Mouse (Mus musculus): ENCODE data around the gene Ndufa11. TPM values are rescaled to one million over a fixed set of nuclear protein-coding genes. Genes with fewer than 3 reads are reported as not detected.

Ndufa11 gene
- total RNA-seq, 1 experiment: 484 TPM

DNA sequence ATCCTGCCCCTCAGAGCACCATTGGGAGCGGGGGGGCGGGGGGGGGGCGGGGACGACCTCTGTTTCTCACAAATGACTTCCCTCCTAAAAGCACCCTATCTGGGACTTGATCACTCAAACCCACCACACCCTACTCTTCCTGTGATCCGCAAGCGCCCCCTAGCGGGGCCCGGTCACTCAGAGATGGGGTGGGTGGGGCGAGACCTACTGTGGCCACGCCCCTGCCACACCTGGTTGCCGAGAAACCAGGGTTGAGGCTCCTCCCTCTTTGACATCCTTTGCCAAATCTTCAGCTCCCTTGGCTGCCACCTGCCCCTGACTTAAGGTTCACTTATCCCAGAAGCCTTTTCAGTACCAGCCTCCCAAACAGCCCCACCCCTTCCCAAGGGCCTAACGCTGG is 40.6 kb downstream of the Ndufa11 start:
- no peak for TF ChIP-seq MAFK (IDR thresholded peaks at IDR 0.05; ENCODE audit: insufficient read depth, low read depth, low read length)
- TF ChIP-seq ZC3H11A (IDR thresholded peaks at IDR 0.05; ENCODE audit: borderline replicate concordance, low read depth, low read length): no peak
- no peak for TF ChIP-seq HCFC1 (IDR thresholded peaks at IDR 0.05; ENCODE audit: borderline replicate concordance, insufficient read depth, low read length)
- no peak for TF ChIP-seq ZNF384 (IDR thresholded peaks at IDR 0.05; ENCODE audit: low read depth, low read length)
- no peak for TF ChIP-seq CHD2 (IDR thresholded peaks at IDR 0.05; ENCODE audit: low read depth, low read length)
- peak overlapping the region; percentile 70 to 83; a peak in 3 of 4 replicates for H3K4me3 ChIP-seq (ENCODE audit: insufficient read depth in 1 of 2, low read depth in 1 of 2, low read length in 2 of 2, poor library complexity in 1 of 2, severe bottlenecking in 1 of 2)
- no peak overlapping the region for H3K27ac ChIP-seq (ENCODE audit: insufficient read depth, low read depth, low read length, poor library complexity, severe bottlenecking)
- H3K9ac ChIP-seq (ENCODE audit: insufficient read depth, low read depth, low read length, poor library complexity, severe bottlenecking): no peak overlapping the region
- no peaks in the 10 kb centered on the region for H3K36me3 ChIP-seq (ENCODE audit: control insufficient read depth, insufficient read depth, low read length, poor library complexity, severe bottlenecking)
- H3K4me1 ChIP-seq (ENCODE audit: control insufficient read depth in 2 of 2, insufficient read depth in 2 of 2, low read length in 2 of 2, poor library complexity in 1 of 2): peaks cover 0 to 30% of the 10 kb centered on the region in 2 experiments; a peak in 2 of 4 replicates
- peak; percentile 92 for DNase-seq (ENCODE audit: low read depth, low spot score)
- in situ Hi-C loops (cut with MboI; ENCODE audit: low sequenced_read_pairs in 2 of 2, unreplicated experiment in 2 of 2): no loop called here
- H3K9me3 ChIP-seq (ENCODE audit: control insufficient read depth, insufficient read depth, low read depth, low read length): no peaks in the 10 kb centered on the region

DNA sequence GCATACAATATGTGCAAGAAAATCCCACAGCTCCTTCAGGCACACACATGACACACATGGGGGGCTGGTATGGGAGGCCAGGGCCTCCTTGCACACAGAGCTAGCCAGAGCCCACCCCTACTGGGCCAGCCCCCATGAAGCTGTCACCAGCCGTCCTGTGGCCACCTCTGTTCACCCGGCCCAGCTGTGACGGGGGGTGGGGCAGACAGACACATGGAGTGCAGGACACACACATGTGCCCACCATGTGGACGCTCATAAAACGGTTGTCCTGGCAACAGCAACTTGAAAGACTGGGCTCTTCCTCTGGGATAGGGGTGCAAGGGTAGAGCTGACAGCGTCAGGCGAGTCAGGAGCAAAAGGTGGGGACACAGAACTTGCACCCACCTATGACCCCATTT is 41.7 kb downstream of the Ndufa11 start:
- no peak overlapping the region for H3K9ac ChIP-seq (ENCODE audit: insufficient read depth, low read depth, low read length, poor library complexity, severe bottlenecking)
- no peak overlapping the region for H3K4me3 ChIP-seq (ENCODE audit: insufficient read depth in 1 of 2, low read depth in 1 of 2, low read length in 2 of 2, poor library complexity in 1 of 2, severe bottlenecking in 1 of 2)
- no peak overlapping the region for H3K27ac ChIP-seq (ENCODE audit: insufficient read depth, low read depth, low read length, poor library complexity, severe bottlenecking)
- in situ Hi-C loops (cut with MboI; ENCODE audit: low sequenced_read_pairs in 2 of 2, unreplicated experiment in 2 of 2): no loop called here
- no peak for DNase-seq (ENCODE audit: low read depth, low spot score)
- no peak for TF ChIP-seq MAFK (IDR thresholded peaks at IDR 0.05; ENCODE audit: insufficient read depth, low read depth, low read length)
- no peak for TF ChIP-seq CHD2 (IDR thresholded peaks at IDR 0.05; ENCODE audit: low read depth, low read length)
- no peak for TF ChIP-seq ZC3H11A (IDR thresholded peaks at IDR 0.05; ENCODE audit: borderline replicate concordance, low read depth, low read length)
- TF ChIP-seq HCFC1 (IDR thresholded peaks at IDR 0.05; ENCODE audit: borderline replicate concordance, insufficient read depth, low read length): no peak
- TF ChIP-seq ZNF384 (IDR thresholded peaks at IDR 0.05; ENCODE audit: low read depth, low read length): no peak
- no peaks in the 10 kb centered on the region for H3K9me3 ChIP-seq (ENCODE audit: control insufficient read depth, insufficient read depth, low read depth, low read length)
- H3K4me1 ChIP-seq (ENCODE audit: control insufficient read depth in 2 of 2, insufficient read depth in 2 of 2, low read length in 2 of 2, poor library complexity in 1 of 2): peaks cover 0 to 25% of the 10 kb centered on the region in 2 experiments; a peak in 2 of 4 replicates
- no peaks in the 10 kb centered on the region for H3K36me3 ChIP-seq (ENCODE audit: control insufficient read depth, insufficient read depth, low read length, poor library complexity, severe bottlenecking)

DNA sequence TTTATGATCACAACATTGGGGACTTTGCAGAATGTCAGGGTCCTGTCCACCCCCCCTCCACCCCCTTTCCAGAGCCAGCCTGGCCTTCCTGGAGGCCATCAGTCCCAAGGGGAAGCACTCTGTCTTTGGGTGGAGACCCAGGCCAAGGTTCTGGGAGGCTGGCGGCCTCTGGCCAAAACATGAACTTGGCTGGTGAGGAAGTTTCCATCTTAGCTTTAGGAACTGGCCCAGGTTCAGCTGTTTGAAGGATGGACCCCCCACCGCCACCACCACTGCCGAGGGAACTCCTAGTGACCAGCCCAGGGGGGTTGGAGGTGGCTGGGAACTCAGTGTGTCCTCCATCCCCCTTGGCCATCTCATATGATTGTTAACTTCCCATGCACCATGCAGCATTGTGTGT is 43.5 kb downstream of the Ndufa11 start:
- in situ Hi-C loops (cut with MboI; ENCODE audit: low sequenced_read_pairs in 2 of 2, unreplicated experiment in 2 of 2): no loop called here
- Histone ChIP-seq H3K9me3 (ENCODE audit: control insufficient read depth, insufficient read depth, low read depth, low read length) (no peaks in the 10 kb centered on the region), H3K4me3 (ENCODE audit: insufficient read depth in 1 of 2, low read depth in 1 of 2, low read length in 2 of 2, poor library complexity in 1 of 2, severe bottlenecking in 1 of 2) (no peak overlapping the region), H3K36me3 (ENCODE audit: control insufficient read depth, insufficient read depth, low read length, poor library complexity, severe bottlenecking) (no peaks in the 10 kb centered on the region), H3K9ac (ENCODE audit: insufficient read depth, low read depth, low read length, poor library complexity, severe bottlenecking) (no peak overlapping the region), H3K4me1 (ENCODE audit: control insufficient read depth in 2 of 2, insufficient read depth in 2 of 2, low read length in 2 of 2, poor library complexity in 1 of 2) (peaks cover 0 to 19% of the 10 kb centered on the region in 2 experiments; a peak in 2 of 4 replicates), H3K27ac (ENCODE audit: insufficient read depth, low read depth, low read length, poor library complexity, severe bottlenecking) (no peak overlapping the region)
- TF ChIP-seq ZC3H11A (IDR thresholded peaks at IDR 0.05; ENCODE audit: borderline replicate concordance, low read depth, low read length): no peak
- no peak for TF ChIP-seq ZNF384 (IDR thresholded peaks at IDR 0.05; ENCODE audit: low read depth, low read length)
- no peak for TF ChIP-seq HCFC1 (IDR thresholded peaks at IDR 0.05; ENCODE audit: borderline replicate concordance, insufficient read depth, low read length)
- no peak for DNase-seq (ENCODE audit: low read depth, low spot score)

DNA sequence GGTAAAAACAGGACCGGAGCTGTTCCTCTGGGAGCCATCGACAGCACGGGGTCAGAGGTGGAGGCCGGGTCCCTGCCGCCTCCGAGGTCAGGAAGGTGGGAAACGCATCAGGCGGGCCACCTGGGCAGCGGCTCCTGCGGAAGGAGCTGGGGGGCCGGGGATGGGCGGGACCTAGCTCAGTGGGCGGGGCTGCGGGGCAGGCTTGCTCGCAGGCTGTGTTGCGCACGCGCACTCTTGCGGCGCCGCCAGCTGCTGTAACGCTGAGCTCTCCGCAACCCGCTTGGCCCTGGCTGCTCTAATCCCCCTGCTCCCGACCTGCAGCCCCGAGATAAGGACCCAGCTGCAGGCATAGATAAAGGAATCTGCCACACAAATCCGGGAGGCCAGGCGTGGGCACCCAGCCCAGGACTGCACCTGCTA is 44.4 kb downstream of the Ndufa11 start:
- TF ChIP-seq CHD2 (IDR thresholded peaks at IDR 0.05; ENCODE audit: low read depth, low read length) (no peak), ZC3H11A (IDR thresholded peaks at IDR 0.05; ENCODE audit: borderline replicate concordance, low read depth, low read length) (no peak), MAFK (IDR thresholded peaks at IDR 0.05; ENCODE audit: insufficient read depth, low read depth, low read length) (no peak), ZNF384 (IDR thresholded peaks at IDR 0.05; ENCODE audit: low read depth, low read length) (no peak), HCFC1 (IDR thresholded peaks at IDR 0.05; ENCODE audit: borderline replicate concordance, insufficient read depth, low read length) (no peak)
- H3K36me3 ChIP-seq (ENCODE audit: control insufficient read depth, insufficient read depth, low read length, poor library complexity, severe bottlenecking): peaks cover 4% of the 10 kb centered on the region; the same call in 1 of the 2 replicates
- no peaks in the 10 kb centered on the region for H3K9me3 ChIP-seq (ENCODE audit: control insufficient read depth, insufficient read depth, low read depth, low read length)
- H3K9ac ChIP-seq (ENCODE audit: insufficient read depth, low read depth, low read length, poor library complexity, severe bottlenecking): peak overlapping the region; percentile 78
- peak overlapping the region; percentile 14; the same call in 1 of the 2 replicates for H3K27ac ChIP-seq (ENCODE audit: insufficient read depth, low read depth, low read length, poor library complexity, severe bottlenecking)
- in situ Hi-C loops (cut with MboI; ENCODE audit: low sequenced_read_pairs in 2 of 2, unreplicated experiment in 2 of 2): no loop called here
- no peak for DNase-seq (ENCODE audit: low read depth, low spot score)
- peaks cover 0 to 15% of the 10 kb centered on the region in 2 experiments; a peak in 2 of 4 replicates for H3K4me1 ChIP-seq (ENCODE audit: control insufficient read depth in 2 of 2, insufficient read depth in 2 of 2, low read length in 2 of 2, poor library complexity in 1 of 2)
- peak overlapping the region; percentile 72 to 74 for H3K4me3 ChIP-seq (ENCODE audit: insufficient read depth in 1 of 2, low read depth in 1 of 2, low read length in 2 of 2, poor library complexity in 1 of 2, severe bottlenecking in 1 of 2)
